Mouse (Mus musculus) c-Kit-positive CD71-positive TER-119-negative erythroid progenitor cells, embryonic 14.5 days (primary cell): ENCODE measurements around the gene Osbpl10.
"Not testable (repeated sequence)": the region's sequence is repeated elsewhere in the genome, so short reads cannot be mapped to it uniquely, and the experiment has no call there.

ENCODE experiments used
- DNase-seq: peaks from one replicate; pipeline ENCODE4 v3.0.0-alpha.2; 2013; ENCODE audit warnings: low read depth

The Osbpl10 gene

GRCm38 (mm10) chr9:114985741-114986140, 7.4 kb downstream of the Osbpl10 start:
- DNase-seq, result no peak

- DNase-seq, result no peak
Observed at GRCm38 (mm10) chr9:114986361-114986760, 8.0 kb downstream of the Osbpl10 start.

GRCm38 (mm10) chr9:114988029-114988428, 9.7 kb downstream of the Osbpl10 start:
- DNase-seq, result no peak

- DNase-seq, result no peak
Observed at GRCm38 (mm10) chr9:114988610-114989327, 10.4 kb downstream of the Osbpl10 start.

- DNase-seq, result no peak
Observed at GRCm38 (mm10) chr9:114990421-114990820, 12.1 kb downstream of the Osbpl10 start.

GRCm38 (mm10) chr9:114992528-114992927, 14.2 kb downstream of the Osbpl10 start:
- DNase-seq, result no peak

GRCm38 (mm10) chr9:114995250-114995649, 16.9 kb downstream of the Osbpl10 start:
- DNase-seq, result no peak

GRCm38 (mm10) chr9:114995716-114996115, 17.3 kb downstream of the Osbpl10 start:
- DNase-seq, result no peak

GRCm38 (mm10) chr9:114996489-114996888, 18.1 kb downstream of the Osbpl10 start:
- no peak for DNase-seq

- DNase-seq, result no peak
Observed at GRCm38 (mm10) chr9:114999010-114999770, 20.8 kb downstream of the Osbpl10 start.

- DNase-seq, result no peak
Observed at GRCm38 (mm10) chr9:114999771-115000146, 21.4 kb downstream of the Osbpl10 start.

- no peak for DNase-seq
Observed at GRCm38 (mm10) chr9:115005446-115005845, 27.1 kb downstream of the Osbpl10 start.

- DNase-seq, result no peak
Observed at GRCm38 (mm10) chr9:115007776-115008175, 29.4 kb downstream of the Osbpl10 start.

- DNase-seq, result no peak
Observed at GRCm38 (mm10) chr9:115008194-115008593, 29.8 kb downstream of the Osbpl10 start.

GRCm38 (mm10) chr9:115012367-115012766, 34.0 kb downstream of the Osbpl10 start:
- DNase-seq, result no peak

- DNase-seq, result no peak
Observed at GRCm38 (mm10) chr9:115020141-115020540, 41.8 kb downstream of the Osbpl10 start.

- no peak for DNase-seq
Observed at GRCm38 (mm10) chr9:115021419-115021818, 43.0 kb downstream of the Osbpl10 start.

GRCm38 (mm10) chr9:115023137-115023536, 44.8 kb downstream of the Osbpl10 start:
- DNase-seq, result no peak

GRCm38 (mm10) chr9:115023708-115024383, 45.5 kb downstream of the Osbpl10 start:
- DNase-seq, result no peak

GRCm38 (mm10) chr9:115029307-115029706, 50.9 kb downstream of the Osbpl10 start:
- DNase-seq, result no peak

GRCm38 (mm10) chr9:115030581-115030980, 52.2 kb downstream of the Osbpl10 start:
- DNase-seq, result no peak

GRCm38 (mm10) chr9:115031046-115031445, 52.7 kb downstream of the Osbpl10 start:
- DNase-seq, result not testable (repeated sequence)

GRCm38 (mm10) chr9:115032786-115033185, 54.4 kb downstream of the Osbpl10 start:
- DNase-seq, result no peak
